ENCODE assay signal across 9 mouse cellular contexts in genomic region chr8:30923301-30924159, GRCm38 (mm10).
DNase-seq lines count a peak whose midpoint lies in the region; ATAC-seq and TF ChIP-seq lines count a peak whose summit lies in the region.
"Had no signal": no experiment of that assay in that cellular context is flagged by ENCODE, and none has a peak within 500 bp of the region (broad histone marks: within the 10 kb centered on the region; RNA-seq: fewer than 3 reads in every experiment).

No protein-coding gene starts in this region.

- no peaks in the 10 kb centered on the region for H3K9me3 ChIP-seq in hindbrain, embryonic 13.5 days
- H3K9me3 ChIP-seq: liver, embryonic 13.5 days had no signal

- no peak for TF ChIP-seq POLR2A in cerebellum, adult 2 months (IDR thresholded peaks at IDR 0.05; ENCODE audit: borderline replicate concordance, insufficient read depth, low read length)

- peak; percentile 94 for ATAC-seq in hindbrain, embryonic 13.5 days (ENCODE audit: low FRiP score)
- ATAC-seq in activated CD4-positive, CD25-positive, alpha-beta regulatory T cell, adult 4 months, result no peak

- no peak overlapping the region for H3K27ac ChIP-seq in cerebellum, adult 2 months (ENCODE audit: insufficient read depth, low read length)
- H3K27ac ChIP-seq in hindbrain, embryonic 13.5 days, result peak overlapping the region; percentile 80
- H3K27ac ChIP-seq: liver, embryonic 13.5 days had no signal

- H3K4me1 ChIP-seq in cerebellum, adult 2 months (ENCODE audit: control insufficient read depth, insufficient read depth, low read length), result 0 out of 2 replicates have a peak, but pooled peaks cover 3% of the 10 kb centered on the region
- peaks cover 21% of the 10 kb centered on the region for H3K4me1 ChIP-seq in hindbrain, embryonic 13.5 days (replicated peaks)
- H3K4me1 ChIP-seq: liver, embryonic 13.5 days had no signal

- H3K4me3 ChIP-seq in cerebellum, adult 2 months (replicated peaks; ENCODE audit: insufficient read depth, low read depth, low read length), result no peak overlapping the region
- H3K4me3 ChIP-seq in hindbrain, embryonic 13.5 days, result no peak overlapping the region; the same call in 1 of the 2 replicates
- H3K4me3 ChIP-seq: liver, embryonic 13.5 days had no signal

- H3K4me2 ChIP-seq in hindbrain, embryonic 13.5 days, result peak overlapping the region; percentile 40
- H3K4me2 ChIP-seq: liver, embryonic 13.5 days had no signal

- WGBS in cerebellum, adult 2 months, result 32% methylated on average over 18 of the region's 18 CpGs
- 31% methylated on average over 18 of the region's 18 CpGs for whole genome bisulfite sequencing in hindbrain, embryonic 13.5 days

- peak; percentile 56 for DNase-seq in WW6 (ENCODE audit: low read depth, low spot score)
- DNase-seq in cerebellum, adult 2 months, result peak; percentile 61 to 64
- DNase-seq in forelimb bud, embryonic 11.5 days (ENCODE audit: low read depth, low spot score), result peak; percentile 86
- peak; percentile 73 for DNase-seq in layer of hippocampus, adult 9-11 months
- DNase-seq in lung, postnatal 10 days, result peak; percentile 68
- DNase-seq in right cerebral cortex, adult 2 months (ENCODE audit: low spot score in 2 of 2), result peak; percentile 78
- DNase-seq: liver, embryonic 13.5 days had no signal

- no peaks in the 10 kb centered on the region for H3K27me3 ChIP-seq in cerebellum, adult 2 months (ENCODE audit: control insufficient read depth, insufficient read depth, low read length)
- H3K27me3 ChIP-seq in hindbrain, embryonic 13.5 days, result 0 out of 2 replicates have a peak, but pooled peaks cover 2% of the 10 kb centered on the region
- H3K27me3 ChIP-seq: liver, embryonic 13.5 days had no signal

- H3K36me3 ChIP-seq in hindbrain, embryonic 13.5 days, result no peaks in the 10 kb centered on the region
- H3K36me3 ChIP-seq: liver, embryonic 13.5 days had no signal

- peak; percentile 80 for TF ChIP-seq CTCF in cerebellum, adult 2 months (IDR thresholded peaks at IDR 0.05; ENCODE audit: borderline replicate concordance, insufficient read depth, low read depth, low read length)

- peak overlapping the region; percentile 52; the same call in 1 of the 2 replicates for H3K9ac ChIP-seq in hindbrain, embryonic 13.5 days
- H3K9ac ChIP-seq: liver, embryonic 13.5 days had no signal
